Mouse (Mus musculus) lung, postnatal 0 days (tissue): Measurements from ENCODE around the gene 1700029F12Rik.

Source experiments
- CTCF ChIP-seq: IDR thresholded peaks from 2 replicates; pipeline ENCODE4 v1.5.1; 2016; ENCODE audit warnings: antibody characterized with exemption, mild to moderate bottlenecking
- EP300 ChIP-seq: IDR thresholded peaks from 2 replicates; pipeline ENCODE4 v1.6.1; 2016; ENCODE audit warnings: antibody characterized with exemption, mild to moderate bottlenecking, control low read depth

GRCm38 (mm10) chr13:96995243-96995642 lies 38.9 kb downstream of the 1700029F12Rik start:
- TF ChIP-seq CTCF (no peak), EP300 (no peak)
